Mouse (Mus musculus) spleen, adult 18-20 months (tissue): ENCODE measurements at regions not wholly inside any gene's neighbourhood (a gene's known extent, or its start where the extent isn't known, plus 50 kb on each side); places are given as distances from the start of the nearest gene placed in this dataset.

Source experiments
- DNase-seq, 2 experiments: peaks; one replicate each; pipeline ENCODE4 v3.0.0; 2022; ENCODE audit warnings: mixed read lengths in 2 of 2

- no peak for DNase-seq
These were observed 76.2 kb upstream of the Hmga2 start for GRCm38 (mm10) chr10:120552341-120553096.

- DNase-seq = no peak
These were observed 75.6 kb upstream of the Hmga2 start for GRCm38 (mm10) chr10:120551851-120552281.

DNA sequence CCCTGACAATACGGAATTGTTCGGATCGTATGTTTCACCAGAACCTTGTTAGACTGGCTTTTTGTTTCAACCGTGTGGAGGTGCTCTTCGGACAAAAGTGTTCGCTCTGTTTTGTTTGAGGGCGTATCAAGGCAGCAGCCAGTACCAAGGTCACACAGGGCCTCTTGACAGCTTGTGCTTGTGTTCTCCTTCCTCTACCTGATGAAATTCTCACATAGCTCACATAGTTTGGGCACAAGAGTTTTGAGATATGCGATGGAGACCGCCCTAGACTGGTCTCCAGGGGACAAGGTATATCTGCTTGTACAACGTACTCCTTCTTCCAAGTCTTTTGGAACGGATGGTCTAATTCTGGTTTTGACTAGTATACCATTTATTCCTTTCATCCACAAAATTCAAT lies 70.9 kb upstream of the Hmga2 start:
- DNase-seq = no peak

- no peak for DNase-seq
These were observed 65.3 kb upstream of the Hmga2 start for GRCm38 (mm10) chr10:120541618-120542017.

GRCm38 (mm10) chr10:120538561-120538960 lies 62.3 kb upstream of the Hmga2 start:
- DNase-seq = no peak

GRCm38 (mm10) chr10:120528406-120528805 lies 52.1 kb upstream of the Hmga2 start:
- no peak for DNase-seq

GRCm38 (mm10) chr10:120527951-120528350 lies 51.7 kb upstream of the Hmga2 start:
- no peak for DNase-seq

GRCm38 (mm10) chr10:120526991-120527390 lies 50.7 kb upstream of the Hmga2 start:
- DNase-seq = no peak
